Mouse (Mus musculus) liver, postnatal 0 days (tissue): ENCODE measurements at regions not wholly inside any gene's neighbourhood (a gene's known extent, or its start where the extent isn't known, plus 50 kb on each side); places are given as distances from the start of the nearest gene placed in this dataset.

Source experiments
- CTCF ChIP-seq: sonication (generic); IDR thresholded peaks from 2 replicates; pipeline ENCODE4 v1.5.1; 2016; ENCODE audit warnings: antibody characterized with exemption, low read depth
- EP300 ChIP-seq: IDR thresholded peaks from 2 replicates; pipeline ENCODE4 v1.6.1; 2016; ENCODE audit warnings: antibody characterized with exemption, low read depth, mild to moderate bottlenecking

- no peak for TF ChIP-seq CTCF
- no peak for TF ChIP-seq EP300
Measured at GRCm38 (mm10) chr19:54971440-54972211, 155.4 kb downstream of the Gpam start.
